Mouse (Mus musculus) adrenal gland, postnatal 25 days (tissue): ENCODE results near the gene Naa38. TPM values are rescaled to one million over a fixed set of nuclear protein-coding genes. Genes with fewer than 3 reads are reported as not detected.

Experiments
- DNase-seq: peaks from one replicate; pipeline ENCODE4 v3.0.0; 2021; ENCODE audit warnings: mixed read lengths
- long read RNA-seq: library from polyadenylated mRNA; stranded (forward); transcript quantifications from one replicate; pipeline ENCODE4 v2.0.0, GENCODE M21; 2021
- total RNA-seq: library from RNA; stranded (reverse); gene quantifications from 2 replicates; pipeline ENCODE4 v1.2.3, GENCODE M21; 2021

Gene Naa38
- 127 and 149 TPM in 2 replicates for total RNA-seq
- long read RNA-seq, transcript Naa38-204 (3 exons, 671 nt), result major isoform, 29 of 41 reads
- long read RNA-seq, transcript Naa38-202 (2 exons, 404 nt), result minor isoform, 12 of 41 reads
- long read RNA-seq, partial matches to known transcripts, result 0 of 41 reads
- long read RNA-seq, other reads (novel, unspliced or antisense), result 0 of 41 reads

DNA sequence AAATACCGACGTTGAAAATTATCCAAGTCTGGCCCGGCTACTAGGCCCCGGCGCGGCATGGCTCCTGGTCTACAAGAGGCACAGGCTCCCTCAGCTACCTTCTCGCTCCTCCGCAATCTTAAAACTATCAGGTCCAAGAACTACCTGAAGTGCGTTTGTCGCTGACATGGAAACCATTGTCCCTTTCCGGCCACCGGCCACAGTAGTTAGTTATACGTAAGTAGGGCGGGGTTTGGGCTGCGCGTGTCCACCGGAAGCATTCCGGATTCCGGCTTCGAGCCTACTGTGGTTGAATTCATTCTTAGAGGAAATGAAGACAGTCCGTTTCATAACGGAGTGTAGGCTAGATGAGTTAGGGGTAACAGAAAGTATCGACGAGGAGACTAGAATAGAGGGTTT, at the start of gene Naa38, which contains the start of gene Cyb5d1:
Gene Naa38 (plus strand): TSS at position 253 of the 399 bp plus-strand sequence.
Gene Cyb5d1 (minus strand): TSS at position 397 of the 399 bp plus-strand sequence.
- peak; percentile 87 for DNase-seq

GRCm38 (mm10) chr11:69346441-69346840, 48.8 kb upstream of the Naa38 start:
- DNase-seq, result no peak

GRCm38 (mm10) chr11:69356544-69356943, 38.7 kb upstream of the Naa38 start:
- no peak for DNase-seq

- no peak for DNase-seq
Observed at GRCm38 (mm10) chr11:69357690-69358089, 37.6 kb upstream of the Naa38 start.

DNA sequence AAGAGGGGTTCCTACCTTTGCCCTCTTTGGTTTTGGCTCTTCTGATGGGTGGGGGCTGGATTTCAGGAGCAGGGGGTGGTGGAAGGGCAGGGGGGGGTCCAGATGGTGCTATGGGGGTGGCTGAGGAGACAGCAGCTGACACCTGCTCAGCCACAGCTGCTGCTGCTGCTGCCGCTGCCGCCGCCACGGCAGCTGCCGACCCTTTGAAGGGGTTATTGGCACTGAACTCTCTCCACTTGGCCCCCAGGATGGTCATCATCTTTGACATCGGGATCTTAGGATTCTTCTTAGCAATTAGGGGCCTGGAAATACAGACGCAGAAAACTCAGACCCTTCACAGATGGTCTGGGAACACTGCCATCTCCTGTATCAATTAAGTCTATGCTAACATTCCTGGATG, 33.3 kb upstream of the Naa38 start:
- no peak for DNase-seq

- no peak for DNase-seq
Observed at GRCm38 (mm10) chr11:69362479-69362878, 32.8 kb upstream of the Naa38 start.

- DNase-seq, result no peak
Observed at GRCm38 (mm10) chr11:69364376-69364775, 30.9 kb upstream of the Naa38 start.

DNA sequence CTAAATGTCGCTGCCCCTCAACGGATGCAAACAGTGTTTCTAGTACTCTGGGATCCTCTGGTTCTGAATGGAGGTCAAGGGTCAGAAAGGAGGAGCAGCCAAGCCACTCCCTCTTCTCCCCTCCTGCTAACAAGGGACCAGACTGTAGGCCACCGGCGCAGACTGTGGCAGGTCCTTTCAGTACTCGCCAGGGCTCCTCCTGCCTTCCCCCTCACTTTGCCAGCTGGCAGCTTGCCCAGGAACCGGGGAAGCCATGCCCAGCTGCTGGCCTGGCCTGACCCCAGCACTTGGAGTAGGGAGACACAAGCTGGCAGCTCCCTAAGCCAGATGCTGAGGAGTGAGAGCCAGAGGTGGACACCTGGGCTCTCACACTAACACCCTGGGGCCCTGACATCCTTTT, 30.4 kb upstream of the Naa38 start:
- DNase-seq, result peak; percentile 99

GRCm38 (mm10) chr11:69365722-69366121, 29.6 kb upstream of the Naa38 start:
- DNase-seq, result no peak

DNA sequence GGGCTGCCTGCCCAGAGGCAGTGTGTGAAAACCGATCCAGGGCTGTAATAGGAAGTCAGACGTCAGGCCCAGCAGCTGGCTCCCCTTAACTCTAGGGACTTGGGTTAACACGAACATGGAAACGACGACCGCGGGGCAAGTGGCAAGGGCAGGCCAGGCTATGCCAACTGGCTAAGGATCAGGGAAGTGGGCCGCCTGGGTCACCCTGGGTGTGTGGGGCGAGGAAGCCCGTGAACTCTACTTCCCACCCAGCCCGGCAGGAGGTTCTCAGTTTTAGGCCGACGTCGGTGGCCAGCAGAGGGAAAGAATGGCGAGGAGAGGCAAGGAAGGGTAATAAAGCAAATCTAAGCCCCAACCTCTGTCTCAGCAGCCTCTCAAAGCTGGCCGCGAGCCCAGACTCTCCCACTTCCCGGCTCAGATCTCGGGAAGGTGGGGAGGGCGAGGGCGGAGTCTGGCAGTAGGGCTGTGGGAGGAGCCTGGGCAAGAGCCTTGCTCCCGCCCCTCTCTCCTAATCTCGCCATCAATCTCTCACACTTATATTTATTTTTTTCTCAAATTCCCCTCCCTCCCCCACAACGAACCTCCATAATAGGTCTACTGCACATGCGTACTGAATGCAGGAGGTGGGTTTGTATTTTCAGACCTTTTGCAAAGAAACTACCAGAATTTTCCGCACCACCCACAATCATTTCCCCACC, 29.0 kb upstream of the Naa38 start:
- peak; percentile 97 for DNase-seq

DNA sequence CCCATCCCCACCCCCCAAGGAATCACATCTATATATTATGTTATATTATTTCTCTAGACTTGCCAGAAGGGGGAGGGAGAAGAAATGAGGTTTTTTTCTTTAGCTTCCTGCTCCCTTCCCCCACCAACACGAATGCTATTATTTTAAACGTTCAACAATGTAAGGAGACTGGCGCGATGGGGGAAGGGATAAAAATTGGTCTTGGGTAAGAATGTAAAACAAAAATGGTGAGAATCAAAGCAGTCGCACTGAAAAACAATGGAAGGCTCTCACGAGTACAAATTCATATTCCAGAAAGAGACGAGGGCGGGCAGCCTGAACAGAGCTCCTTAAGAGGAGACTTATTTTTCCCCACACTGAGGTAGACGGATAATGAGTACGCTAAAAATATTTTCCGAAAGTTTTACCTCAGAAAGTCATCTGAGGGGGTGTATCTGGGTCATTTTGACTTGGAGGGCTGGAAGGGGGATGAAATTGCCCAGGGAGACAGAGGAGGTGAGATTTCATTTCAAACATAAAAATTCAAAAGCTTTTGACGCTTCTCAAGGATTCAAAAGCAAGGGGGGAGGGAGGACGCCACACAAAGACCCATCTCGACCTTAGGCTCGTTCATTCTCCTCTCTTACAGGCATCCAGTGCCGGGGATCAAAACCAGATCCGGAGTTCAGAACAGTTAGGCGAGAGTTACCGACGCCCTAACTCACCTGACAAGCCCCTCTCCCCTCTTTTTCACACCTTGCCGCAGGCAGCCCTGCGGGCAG, 28.3 kb upstream of the Naa38 start:
- DNase-seq, result no peak

DNA sequence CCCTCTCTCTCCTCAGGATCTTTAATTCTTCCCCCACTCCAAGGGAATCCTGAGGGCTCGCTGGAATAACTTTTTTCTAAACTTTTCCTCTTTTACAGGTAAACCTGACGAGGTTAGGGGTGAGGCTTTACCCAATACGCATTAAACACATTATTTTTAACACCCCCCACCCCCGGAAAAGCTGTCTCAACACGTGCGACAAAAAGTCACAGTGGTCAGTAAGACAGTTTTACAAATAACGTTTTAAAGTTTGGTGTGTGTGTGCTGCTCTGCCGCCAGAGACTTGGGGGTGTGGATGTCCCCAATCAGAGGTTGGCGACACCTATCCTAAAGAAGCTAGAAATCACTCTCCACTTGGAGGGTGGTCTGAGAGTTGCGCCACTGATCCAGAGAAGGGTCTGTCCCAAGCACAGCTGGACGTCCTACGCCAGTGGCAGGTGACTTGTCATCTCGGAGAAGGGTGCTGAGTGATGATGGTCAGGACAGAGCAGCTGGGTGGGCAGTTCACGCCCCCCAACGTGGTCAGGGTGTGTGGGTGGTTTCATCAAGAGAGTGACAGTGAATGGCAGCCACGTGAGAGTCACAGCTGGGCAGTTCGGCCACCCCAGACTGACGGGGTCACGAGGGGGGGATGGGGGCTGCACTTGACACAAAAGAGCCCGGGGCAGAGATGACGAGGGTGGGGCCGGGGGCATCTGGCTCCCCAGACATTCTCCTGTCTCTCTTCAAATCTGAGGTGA, 27.5 kb upstream of the Naa38 start:
- no peak for DNase-seq

DNA sequence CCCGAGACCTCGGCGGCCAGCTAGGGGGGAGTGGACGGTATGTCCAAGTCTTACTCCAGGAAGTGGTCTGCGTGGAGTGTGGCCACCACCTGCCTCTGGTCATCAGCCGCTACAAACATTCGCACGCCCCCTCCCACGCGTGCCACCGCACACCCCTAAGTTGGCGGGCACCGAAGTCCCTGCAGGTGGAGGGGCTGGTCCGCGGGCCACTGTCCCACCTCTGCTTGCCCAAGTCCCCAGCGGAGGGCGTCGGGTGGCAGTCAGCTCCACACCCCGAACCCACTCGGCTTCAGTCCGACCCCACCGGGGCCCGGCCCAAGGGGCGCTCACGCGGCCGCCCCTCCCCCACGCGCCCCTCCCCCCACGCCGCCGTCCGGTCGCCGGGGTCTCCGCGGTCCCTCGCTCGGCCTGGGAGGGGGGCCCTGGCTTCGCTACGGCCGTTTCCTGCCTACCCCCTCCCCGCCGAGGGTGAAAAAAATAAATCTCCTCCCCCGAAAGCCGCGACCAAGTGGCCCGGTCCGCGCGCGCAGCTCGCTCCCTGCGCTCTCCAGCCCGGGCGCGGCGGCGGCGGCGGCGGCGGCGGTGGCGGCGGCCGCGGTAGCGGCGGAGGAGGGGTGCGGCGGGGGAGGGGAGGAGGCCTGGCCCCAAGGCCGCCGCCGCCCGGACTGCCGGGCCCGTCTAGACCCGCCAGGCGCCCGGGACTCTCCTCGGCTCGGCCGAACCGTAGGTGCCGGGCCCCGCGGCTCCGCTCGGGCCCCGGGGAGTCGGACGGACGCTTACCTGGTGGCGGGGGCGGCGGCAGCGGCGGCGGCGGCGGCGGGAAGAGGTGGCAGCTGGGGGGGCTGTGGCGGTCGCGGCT, 26.7 kb upstream of the Naa38 start:
- DNase-seq, result peak; percentile 59

DNA sequence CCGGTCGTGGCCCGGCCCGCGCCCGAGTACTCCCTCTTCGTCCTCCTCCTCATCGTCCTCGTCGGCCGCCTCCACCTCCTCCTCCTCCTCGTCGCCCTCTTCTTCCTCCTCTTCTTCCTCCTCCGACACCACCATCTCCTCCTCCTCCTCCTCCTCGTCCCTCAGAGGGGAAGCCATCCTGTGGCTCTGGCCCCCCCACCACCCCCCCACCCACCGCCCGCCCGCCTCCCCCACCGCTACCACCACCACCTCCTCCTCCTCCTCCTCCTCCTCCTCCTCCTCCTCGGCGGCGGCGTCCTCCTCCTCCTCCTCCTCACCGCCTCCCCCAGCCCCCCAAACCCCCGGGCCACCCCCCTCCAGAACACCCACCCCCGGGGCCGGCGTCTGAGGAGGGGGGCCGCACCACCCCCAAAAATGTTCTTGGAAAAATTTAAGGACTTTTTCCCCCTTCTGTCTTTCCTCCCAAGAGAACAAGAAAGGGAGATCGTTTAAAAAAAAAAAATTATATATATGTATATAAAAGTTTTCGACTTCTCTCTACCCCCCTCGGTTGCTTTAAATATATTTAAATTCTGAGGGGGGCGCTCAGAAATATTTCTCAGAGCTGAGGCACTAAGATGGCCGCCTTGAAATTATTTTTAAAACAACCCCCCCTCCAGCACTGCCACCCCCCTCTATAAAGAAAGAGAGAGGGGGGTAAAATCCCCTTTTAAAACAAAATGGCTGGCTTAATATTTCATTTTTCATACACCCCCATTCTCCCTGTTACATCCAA, 25.9 kb upstream of the Naa38 start, which contains the start of gene Chd3:
Gene Chd3 (minus strand): TSS at position 192 of the 775 bp plus-strand sequence.
- no peak for DNase-seq

- DNase-seq, result no peak
Observed at GRCm38 (mm10) chr11:69369990-69370816, 25.1 kb upstream of the Naa38 start.

DNA sequence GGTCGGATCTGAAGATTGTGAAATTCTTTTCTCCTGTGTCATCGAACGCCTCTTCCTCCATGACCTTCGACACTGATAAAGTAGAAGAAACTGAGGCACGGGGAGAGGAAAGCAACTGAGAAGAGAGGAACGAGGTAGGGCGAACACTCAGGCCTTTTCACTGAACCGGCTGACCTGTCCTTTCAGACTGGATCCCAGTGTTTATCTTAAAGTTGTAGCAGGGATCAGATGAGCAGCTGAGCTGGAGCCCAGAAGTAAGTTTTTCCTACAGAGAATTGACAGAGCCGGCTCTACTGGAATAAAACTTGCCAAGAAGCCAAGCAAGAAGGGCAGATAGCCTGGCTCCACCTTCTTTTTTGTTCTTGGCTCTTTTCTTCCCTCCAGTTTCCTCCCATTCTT, 24.5 kb upstream of the Naa38 start:
- no peak for DNase-seq

- no peak for DNase-seq
Observed at GRCm38 (mm10) chr11:69371601-69372000, 23.7 kb upstream of the Naa38 start.

GRCm38 (mm10) chr11:69372056-69372779, 23.1 kb upstream of the Naa38 start:
- no peak for DNase-seq

DNA sequence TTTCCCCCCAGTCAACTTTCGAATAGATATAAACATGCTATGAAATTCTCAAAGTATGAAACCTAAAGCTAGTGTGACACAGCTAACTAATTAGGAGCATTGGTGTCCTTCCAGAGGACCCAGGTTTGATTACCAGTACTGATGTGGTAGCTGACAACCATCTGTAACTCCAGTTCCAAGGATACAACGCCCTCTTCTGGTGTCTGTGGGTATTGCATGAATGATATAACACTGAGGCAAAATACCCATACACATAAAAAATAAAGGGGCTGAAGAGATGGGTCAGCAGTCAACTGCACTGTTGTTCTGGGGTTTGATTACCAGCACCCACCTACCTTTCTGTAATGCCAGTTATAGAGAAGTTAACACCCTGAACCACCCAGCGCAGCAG, 22.5 kb upstream of the Naa38 start:
- DNase-seq, result no peak
